Mouse (Mus musculus): ENCODE results near the gene Tcea2. TPM values are rescaled to one million over a fixed set of nuclear protein-coding genes. Genes with fewer than 3 reads are reported as not detected.

Tcea2 gene
- polyA plus RNA-seq (2015; fragmentation: Nextera tagmentation; extraction: Ambion mirVana) = 13.5 and 19.2 TPM in 2 replicates

- peak; percentile 19 for ATAC-seq (replicated peaks; ENCODE audit: insufficient number of reproducible peaks, insufficient read depth, low FRiP score, low read depth)
These were observed at the start of gene Tcea2 for GRCm38 (mm10) chr2:181679951-181680715. TSS of gene Tcea2 (plus strand) at chr2:181680310.

GRCm38 (mm10) chr2:181632624-181633023, 47.5 kb upstream of the Tcea2 start:
- Histone ChIP-seq H3K4me2 (no peak overlapping the region), H3K9ac (no peak overlapping the region), H3K27ac (no peak overlapping the region), H3K27me3 (no peaks in the 10 kb centered on the region), H3K36me3 (peaks cover 58% of the 10 kb centered on the region), H3K9me3 (replicated peaks) (no peaks in the 10 kb centered on the region), H3K4me1 (replicated peaks) (no peaks in the 10 kb centered on the region), H3K4me3 (no peak overlapping the region)
- ATAC-seq (replicated peaks; ENCODE audit: insufficient number of reproducible peaks, insufficient read depth, low FRiP score, low read depth) = no peak
- 92% methylated on average over 6 of the region's 6 CpGs for WGBS

More at GRCm38 (mm10) chr2:181679951-181680715, at the start of gene Tcea2:
- H3K27me3 ChIP-seq = no peaks in the 10 kb centered on the region
- H3K9ac ChIP-seq = peak within 1 kb of the TSS; percentile 87
- peak within 1 kb of the TSS; percentile 81 for H3K4me3 ChIP-seq
- no peaks in the 10 kb centered on the region for H3K9me3 ChIP-seq (replicated peaks)
- peaks cover 23% of the 10 kb centered on the region for H3K4me1 ChIP-seq (replicated peaks)
- H3K4me2 ChIP-seq = peak within 1 kb of the TSS; percentile 95
- WGBS = under 1% methylated on average over 61 of the region's 69 CpGs
- H3K27ac ChIP-seq = peak within 1 kb of the TSS; percentile 59
- H3K36me3 ChIP-seq = no peaks in the 10 kb centered on the region

- Histone ChIP-seq H3K9me3 (replicated peaks) (no peaks in the 10 kb centered on the region), H3K27me3 (no peaks in the 10 kb centered on the region), H3K4me1 (replicated peaks) (no peaks in the 10 kb centered on the region), H3K9ac (no peak overlapping the region), H3K27ac (no peak overlapping the region), H3K4me3 (no peak overlapping the region), H3K4me2 (no peak overlapping the region), H3K36me3 (peaks cover 75% of the 10 kb centered on the region)
- no peak for ATAC-seq (replicated peaks; ENCODE audit: insufficient number of reproducible peaks, insufficient read depth, low FRiP score, low read depth)
- WGBS = 88% methylated on average over 3 of the region's 3 CpGs
These were observed 44.2 kb upstream of the Tcea2 start for GRCm38 (mm10) chr2:181635865-181636264.

GRCm38 (mm10) chr2:181644361-181644760, 35.7 kb upstream of the Tcea2 start:
- H3K27ac ChIP-seq = no peak overlapping the region
- no peaks in the 10 kb centered on the region for H3K4me1 ChIP-seq (replicated peaks)
- H3K4me2 ChIP-seq = no peak overlapping the region
- ATAC-seq (replicated peaks; ENCODE audit: insufficient number of reproducible peaks, insufficient read depth, low FRiP score, low read depth) = no peak
- 93% methylated on average over 2 of the region's 2 CpGs for WGBS
- no peak overlapping the region for H3K4me3 ChIP-seq
- H3K9me3 ChIP-seq (replicated peaks) = no peaks in the 10 kb centered on the region
- H3K27me3 ChIP-seq = no peaks in the 10 kb centered on the region
- peaks cover 72% of the 10 kb centered on the region for H3K36me3 ChIP-seq
- no peak overlapping the region for H3K9ac ChIP-seq

GRCm38 (mm10) chr2:181645666-181646065, 34.4 kb upstream of the Tcea2 start:
- ATAC-seq (replicated peaks; ENCODE audit: insufficient number of reproducible peaks, insufficient read depth, low FRiP score, low read depth) = no peak
- 92% methylated on average over 3 of the region's 3 CpGs for WGBS
- Histone ChIP-seq H3K9ac (no peak overlapping the region), H3K4me3 (no peak overlapping the region), H3K27me3 (no peaks in the 10 kb centered on the region), H3K4me1 (replicated peaks) (no peaks in the 10 kb centered on the region), H3K36me3 (peaks cover 72% of the 10 kb centered on the region), H3K9me3 (replicated peaks) (no peaks in the 10 kb centered on the region), H3K27ac (no peak overlapping the region), H3K4me2 (no peak overlapping the region)

GRCm38 (mm10) chr2:181646626-181647472, 33.3 kb upstream of the Tcea2 start:
- ATAC-seq (replicated peaks; ENCODE audit: insufficient number of reproducible peaks, insufficient read depth, low FRiP score, low read depth) = no peak
- Histone ChIP-seq H3K9me3 (replicated peaks) (no peaks in the 10 kb centered on the region), H3K4me2 (no peak overlapping the region), H3K36me3 (peaks cover 75% of the 10 kb centered on the region), H3K9ac (no peak overlapping the region), H3K27ac (no peak overlapping the region), H3K4me3 (no peak overlapping the region), H3K27me3 (no peaks in the 10 kb centered on the region), H3K4me1 (replicated peaks) (no peaks in the 10 kb centered on the region)
- 85% methylated on average over 6 of the region's 6 CpGs for WGBS

GRCm38 (mm10) chr2:181648926-181649325, 31.2 kb upstream of the Tcea2 start:
- Histone ChIP-seq H3K4me2 (no peak overlapping the region), H3K27ac (no peak overlapping the region), H3K4me1 (replicated peaks) (peaks cover 5% of the 10 kb centered on the region), H3K9ac (no peak overlapping the region), H3K9me3 (replicated peaks) (no peaks in the 10 kb centered on the region), H3K27me3 (no peaks in the 10 kb centered on the region), H3K36me3 (peaks cover 86% of the 10 kb centered on the region), H3K4me3 (no peak overlapping the region)
- ATAC-seq (replicated peaks; ENCODE audit: insufficient number of reproducible peaks, insufficient read depth, low FRiP score, low read depth) = no peak
- WGBS = 93% methylated on average over 10 of the region's 10 CpGs

- H3K4me2 ChIP-seq = no peak overlapping the region
- ATAC-seq (replicated peaks; ENCODE audit: insufficient number of reproducible peaks, insufficient read depth, low FRiP score, low read depth) = no peak
- H3K27me3 ChIP-seq = no peaks in the 10 kb centered on the region
- H3K9me3 ChIP-seq (replicated peaks) = no peaks in the 10 kb centered on the region
- no peak overlapping the region for H3K27ac ChIP-seq
- no peak overlapping the region for H3K9ac ChIP-seq
- no peak overlapping the region for H3K4me3 ChIP-seq
- H3K4me1 ChIP-seq (replicated peaks) = peaks cover 5% of the 10 kb centered on the region
- H3K36me3 ChIP-seq = peaks cover 82% of the 10 kb centered on the region
These were observed 27.0 kb upstream of the Tcea2 start for GRCm38 (mm10) chr2:181653065-181653464.

- H3K4me1 ChIP-seq (replicated peaks) = peaks cover 5% of the 10 kb centered on the region
- ATAC-seq (replicated peaks; ENCODE audit: insufficient number of reproducible peaks, insufficient read depth, low FRiP score, low read depth) = no peak
- no peaks in the 10 kb centered on the region for H3K9me3 ChIP-seq (replicated peaks)
- no peaks in the 10 kb centered on the region for H3K27me3 ChIP-seq
- no peak overlapping the region for H3K9ac ChIP-seq
- no peak overlapping the region for H3K27ac ChIP-seq
- no peak overlapping the region for H3K4me3 ChIP-seq
- 86% methylated on average over 1 of the region's 1 CpGs for WGBS
- no peak overlapping the region for H3K4me2 ChIP-seq
- peaks cover 77% of the 10 kb centered on the region for H3K36me3 ChIP-seq
These were observed 26.6 kb upstream of the Tcea2 start for GRCm38 (mm10) chr2:181653523-181653922.

- Histone ChIP-seq H3K4me2 (no peak within 1 kb of the TSS), H3K9ac (no peak within 1 kb of the TSS), H3K9me3 (replicated peaks) (no peaks in the 10 kb centered on the region), H3K4me1 (replicated peaks) (peaks cover 12% of the 10 kb centered on the region), H3K27me3 (no peaks in the 10 kb centered on the region), H3K27ac (no peak within 1 kb of the TSS), H3K4me3 (no peak within 1 kb of the TSS), H3K36me3 (peaks cover 46% of the 10 kb centered on the region)
- 59% methylated on average over 3 of the region's 3 CpGs for WGBS
- ATAC-seq (replicated peaks; ENCODE audit: insufficient number of reproducible peaks, insufficient read depth, low FRiP score, low read depth) = no peak
These were observed 23.4 kb upstream of the Tcea2 start, which contains the start of gene Gm29797 for GRCm38 (mm10) chr2:181656734-181657133. TSS of gene Gm29797 (plus strand) at chr2:181657034.

GRCm38 (mm10) chr2:181657441-181657840, 22.7 kb upstream of the Tcea2 start:
- no peak for ATAC-seq (replicated peaks; ENCODE audit: insufficient number of reproducible peaks, insufficient read depth, low FRiP score, low read depth)
- 47% methylated on average over 2 of the region's 2 CpGs for WGBS
- Histone ChIP-seq H3K4me3 (no peak overlapping the region), H3K27ac (no peak overlapping the region), H3K36me3 (peaks cover 41% of the 10 kb centered on the region), H3K9ac (no peak overlapping the region), H3K4me1 (replicated peaks) (peaks cover 12% of the 10 kb centered on the region), H3K9me3 (replicated peaks) (no peaks in the 10 kb centered on the region), H3K27me3 (no peaks in the 10 kb centered on the region), H3K4me2 (no peak overlapping the region)

All from heart, embryonic 15.5 days (tissue).